Mouse (Mus musculus) limb, embryonic 14.5 days (tissue): ENCODE data around the gene Zan. TPM values are rescaled to one million over a fixed set of nuclear protein-coding genes. Genes with fewer than 3 reads are reported as not detected.
"Not testable (repeated sequence)": the region's sequence is repeated elsewhere in the genome, so short reads cannot be mapped to it uniquely, and the experiment has no call there.

Source experiments
- ATAC-seq: fragments of 200-750 bp; cut with Nextera tagmentation; 2 replicates; pipeline ENCODE4 v1.8.0; 2017; ENCODE audit warnings: low read depth, moderate number of reproducible peaks, moderate TSS enrichment; ENCODE audit not compliant: low FRiP score
- DNase-seq: peaks from one replicate; pipeline ENCODE4 v3.0.0-alpha.2; 2015; ENCODE audit warnings: low spot score
- H3K27ac ChIP-seq: fragments of 300-500 bp; sonication (generic); replicated peaks from 2 replicates; pipeline ENCODE4 v1.5.1; 2014; ENCODE audit warnings: low read depth, mild to moderate bottlenecking, low read length, moderate library complexity, mixed read lengths
- H3K27me3 ChIP-seq: fragments of 300-500 bp; sonication (generic); 2 replicates; pipeline ENCODE4 v1.6.1; 2014; ENCODE audit warnings: low read length, mixed read lengths; ENCODE audit not compliant: control insufficient read depth, insufficient read depth
- H3K36me3 ChIP-seq: fragments of 300-500 bp; sonication (generic); 2 replicates; pipeline ENCODE4 v1.6.1; 2014; ENCODE audit warnings: mild to moderate bottlenecking, low read length, moderate library complexity, mixed read lengths; ENCODE audit not compliant: control insufficient read depth, insufficient read depth
- H3K4me1 ChIP-seq: fragments of 300-500 bp; sonication (generic); 2 replicates; pipeline ENCODE4 v1.6.1; 2014; ENCODE audit warnings: antibody characterized with exemption, low read length, mixed read lengths; ENCODE audit not compliant: control insufficient read depth, insufficient read depth
- H3K4me2 ChIP-seq: fragments of 300-500 bp; sonication (generic); replicated peaks from 2 replicates; pipeline ENCODE4 v1.6.1; 2014; ENCODE audit warnings: low read depth, mild to moderate bottlenecking, low read length, moderate library complexity; ENCODE audit not compliant: severe bottlenecking
- H3K4me3 ChIP-seq: fragments of 300-500 bp; sonication (generic); replicated peaks from 2 replicates; pipeline ENCODE4 v1.5.1; 2014; ENCODE audit warnings: low read length
- H3K9ac ChIP-seq: fragments of 300-500 bp; sonication (generic); 2 replicates; pipeline ENCODE4 v1.6.1; 2014; ENCODE audit warnings: mild to moderate bottlenecking, low read depth, low read length, moderate library complexity; ENCODE audit not compliant: severe bottlenecking
- H3K9me3 ChIP-seq: fragments of 300-500 bp; sonication (generic); 2 replicates; pipeline ENCODE4 v1.6.1; 2016; ENCODE audit warnings: low read length; ENCODE audit not compliant: control insufficient read depth
- POLR2A ChIP-seq: fragments of 200-500 bp; IDR thresholded peaks from 2 replicates; pipeline ENCODE4 v1.8.0; 2012; ENCODE audit warnings: inconsistent platforms, mild to moderate bottlenecking, moderate library complexity, borderline replicate concordance; ENCODE audit not compliant: insufficient read depth, insufficient read length; ENCODE audit errors: extremely low read depth
- WGBS: fragments of 180-500 bp; shearing (Covaris S2); extraction: QIAGEN DNeasy Blood & Tissue Kit; methylation state at CpG from one replicate; pipeline ENCODE4 v1.1.7; 2014; 5-methylcytosine and 5-hydroxymethylcytosine counted together
- polyA plus RNA-seq, 2 experiments: library from polyadenylated mRNA; depleted of rRNA in 1 of 2; stranded (reverse) in 1 of 2; unstranded in 1 of 2; fragments of >200 nt; fragmentation: Nextera tagmentation in 1 of 2; extraction: Ambion mirVana in 1 of 2; gene quantifications; 2 replicates each; pipeline versions ENCODE4 v1.2.1 to v1.2.3; 2012 to 2014

Zan gene
- polyA plus RNA-seq, 2 experiments = 0.35 TPM; not detected in 1

DNA sequence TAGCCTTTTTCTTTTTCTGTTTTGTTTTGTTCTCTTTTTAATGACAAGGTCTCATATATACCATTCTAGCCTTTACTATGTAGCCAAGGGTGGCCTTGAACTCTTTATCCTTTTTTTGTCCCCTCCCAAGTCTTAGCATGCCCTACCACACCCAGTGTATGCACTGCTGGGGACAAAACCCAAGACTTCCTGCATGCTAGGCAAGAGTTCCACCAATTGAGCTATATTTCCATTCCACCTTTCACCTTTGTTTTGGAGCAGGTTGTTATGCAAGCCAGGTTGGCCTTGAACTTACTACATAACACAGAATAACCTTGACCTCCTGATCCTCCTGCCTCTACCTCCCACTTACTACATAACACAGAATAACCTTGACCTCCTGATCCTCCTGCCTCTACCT lies 31.3 kb downstream of the Zan start:
- Histone ChIP-seq H3K9ac (no peak overlapping the region), H3K4me1 (no peaks in the 10 kb centered on the region), H3K4me3 (no peak overlapping the region), H3K9me3 (no peaks in the 10 kb centered on the region), H3K27ac (no peak overlapping the region), H3K4me2 (no peak overlapping the region), H3K36me3 (no peaks in the 10 kb centered on the region), H3K27me3 (no peaks in the 10 kb centered on the region)
- DNase-seq = no peak
- no peak for ATAC-seq
- no peak for TF ChIP-seq POLR2A

GRCm38 (mm10) chr5:137440216-137440855 lies 36.5 kb downstream of the Zan start:
- Histone ChIP-seq H3K36me3 (no peaks in the 10 kb centered on the region), H3K27ac (no peak overlapping the region), H3K27me3 (no peaks in the 10 kb centered on the region), H3K9me3 (no peaks in the 10 kb centered on the region), H3K4me3 (no peak overlapping the region), H3K4me2 (no peak overlapping the region), H3K9ac (no peak overlapping the region), H3K4me1 (no peaks in the 10 kb centered on the region)
- no peak for ATAC-seq
- DNase-seq = no peak
- no peak for TF ChIP-seq POLR2A
- WGBS = 80% methylated on average over 11 of the region's 11 CpGs

DNA sequence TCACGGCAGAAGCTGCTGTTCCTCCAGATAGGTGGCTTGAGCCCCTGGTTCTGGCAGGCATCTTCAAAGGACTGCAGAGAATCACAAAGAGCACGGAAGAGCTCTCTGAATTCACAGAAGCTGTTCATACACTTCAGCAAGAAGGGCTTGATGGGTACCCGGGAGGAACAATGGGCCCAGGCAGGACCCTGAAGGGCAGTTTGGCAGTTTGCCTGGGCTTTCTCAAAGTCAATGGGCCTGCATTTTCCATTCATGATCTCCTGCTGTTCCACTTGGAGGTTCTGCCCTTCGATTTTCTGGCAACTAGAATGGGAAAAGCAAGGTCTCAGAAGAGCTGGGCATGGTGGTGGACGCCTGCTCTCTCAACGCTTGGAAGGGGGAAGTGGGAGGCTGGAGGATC lies 43.0 kb downstream of the Zan start:
- ATAC-seq (no peak), DNase-seq (no peak)
- TF ChIP-seq POLR2A = no peak

DNA sequence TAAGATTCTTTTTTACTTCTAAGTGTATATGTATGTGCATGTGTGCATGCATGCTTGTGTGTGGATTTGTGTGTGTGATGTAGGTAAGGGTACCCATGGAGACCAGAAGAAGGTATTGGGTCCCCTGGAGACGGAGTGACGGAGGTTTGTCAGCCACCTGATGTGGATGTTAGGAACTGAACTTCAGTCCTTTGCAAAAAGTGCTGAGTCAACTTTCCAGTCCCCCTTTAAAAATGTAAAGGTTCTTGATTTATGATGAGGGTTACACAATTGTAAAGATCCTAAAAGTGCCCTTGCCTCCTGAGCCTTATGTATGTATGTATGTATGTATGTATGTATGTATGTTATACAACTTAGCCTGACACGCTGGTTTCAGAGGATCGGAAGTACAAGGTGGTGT lies 46.5 kb downstream of the Zan start:
- not testable (repeated sequence) for H3K9ac ChIP-seq, H3K27ac ChIP-seq, DNase-seq, H3K36me3 ChIP-seq, H3K9me3 ChIP-seq, H3K4me1 ChIP-seq, ATAC-seq, H3K4me2 ChIP-seq, H3K27me3 ChIP-seq, H3K4me3 ChIP-seq
- WGBS = 83% methylated on average over 4 of the region's 4 CpGs

More for the DNA sequence above, 43.0 kb downstream of the Zan start:
- H3K4me3 ChIP-seq = no peak overlapping the region
- no peaks in the 10 kb centered on the region for H3K36me3 ChIP-seq
- H3K27ac ChIP-seq = no peak overlapping the region
- no peaks in the 10 kb centered on the region for H3K4me1 ChIP-seq
- H3K9me3 ChIP-seq = no peaks in the 10 kb centered on the region
- no peak overlapping the region for H3K4me2 ChIP-seq
- WGBS = 61% methylated on average over 6 of the region's 6 CpGs
- H3K9ac ChIP-seq = no peak overlapping the region
- no peaks in the 10 kb centered on the region for H3K27me3 ChIP-seq

DNA sequence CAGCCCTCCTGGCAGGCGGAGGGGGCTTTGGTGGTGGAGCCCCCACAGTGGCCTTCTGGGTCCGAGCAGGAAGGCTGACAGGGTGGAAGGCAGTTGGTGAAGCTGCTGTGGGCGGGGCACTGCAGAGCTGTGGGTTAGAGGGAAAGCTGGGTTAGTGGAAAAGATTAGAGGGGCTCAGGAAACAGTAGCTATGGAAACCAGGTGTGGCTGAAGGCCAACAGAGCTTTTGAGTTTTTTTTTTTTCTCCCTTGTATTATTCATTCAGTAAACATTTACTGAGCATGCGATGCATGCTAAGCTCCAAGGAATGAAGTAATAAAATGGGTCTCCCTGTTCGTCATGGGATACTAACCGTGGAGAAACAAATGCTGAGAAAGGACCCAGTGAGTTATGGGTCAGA lies 51.2 kb downstream of the Zan start:
- ATAC-seq (no peak), DNase-seq (peak; percentile 3)
- 0 out of 2 replicates have a peak, but pooled peaks cover 5% of the 10 kb centered on the region for H3K4me1 ChIP-seq
- no peak for TF ChIP-seq POLR2A
- no peak overlapping the region for H3K4me3 ChIP-seq
- 36% methylated on average over 6 of the region's 6 CpGs for WGBS
- H3K9ac ChIP-seq = no peak overlapping the region
- H3K9me3 ChIP-seq = no peaks in the 10 kb centered on the region
- no peaks in the 10 kb centered on the region for H3K27me3 ChIP-seq
- H3K4me2 ChIP-seq = no peak overlapping the region
- no peak overlapping the region for H3K27ac ChIP-seq
- no peaks in the 10 kb centered on the region for H3K36me3 ChIP-seq

- H3K36me3 ChIP-seq = no peaks in the 10 kb centered on the region
- no peak overlapping the region for H3K9ac ChIP-seq
- H3K27me3 ChIP-seq = no peaks in the 10 kb centered on the region
- WGBS = 78% methylated on average over 4 of the region's 4 CpGs
- TF ChIP-seq POLR2A = no peak
- H3K4me3 ChIP-seq = no peak overlapping the region
- H3K4me1 ChIP-seq = no peaks in the 10 kb centered on the region
- H3K9me3 ChIP-seq = no peaks in the 10 kb centered on the region
- H3K27ac ChIP-seq = no peak overlapping the region
- DNase-seq (no peak), ATAC-seq (no peak)
- no peak overlapping the region for H3K4me2 ChIP-seq
Observed at GRCm38 (mm10) chr5:137419841-137420240, 57.0 kb downstream of the Zan start.
